Mouse (Mus musculus): ENCODE results near the gene Skiv2l. TPM values are rescaled to one million over a fixed set of nuclear protein-coding genes. Genes with fewer than 3 reads are reported as not detected.
A peak's percentile ranks its signal among the peaks of the same experiment; 100 is the strongest.
"Not testable (repeated sequence)": the region's sequence is repeated elsewhere in the genome, so short reads cannot be mapped to it uniquely, and the experiment has no call there.

Gene Skiv2l
- polyA plus RNA-seq, 1 experiment from 2014 or later, result 54.1 TPM

- H3K4me1 ChIP-seq (replicated peaks), result peaks cover 35% of the 10 kb centered on the region
- H3K4me2 ChIP-seq, result peak overlapping the region; percentile 93
- peak overlapping the region; percentile 87 for H3K27ac ChIP-seq
- peak; percentile 37 for ATAC-seq (ENCODE audit: low FRiP score)
- 42% methylated on average over 43 of the region's 43 CpGs for WGBS
- H3K9ac ChIP-seq, result peak overlapping the region; percentile 86
- H3K4me3 ChIP-seq, result peak overlapping the region; percentile 68
- H3K36me3 ChIP-seq, result peaks cover 55% of the 10 kb centered on the region
- H3K27me3 ChIP-seq, result no peaks in the 10 kb centered on the region
- no peaks in the 10 kb centered on the region for H3K9me3 ChIP-seq
These were observed 12.3 kb downstream of the Skiv2l start for GRCm38 (mm10) chr17:34837464-34838324.

- Histone ChIP-seq H3K4me1 (replicated peaks) (peaks cover 35% of the 10 kb centered on the region), H3K27me3 (no peaks in the 10 kb centered on the region), H3K36me3 (peaks cover 54% of the 10 kb centered on the region), H3K27ac (peak within 1 kb of the TSS; percentile 87), H3K4me2 (peak within 1 kb of the TSS; percentile 99), H3K9ac (peak within 1 kb of the TSS; percentile 86), H3K4me3 (peak within 1 kb of the TSS; percentile 68), H3K9me3 (no peaks in the 10 kb centered on the region)
- ATAC-seq (ENCODE audit: low FRiP score), result peak; percentile 90
- under 1% methylated on average over 40 of the region's 40 CpGs for WGBS
These were observed 13.2 kb downstream of the Skiv2l start, which contains the start of the genes Stk19 and Dxo for GRCm38 (mm10) chr17:34836856-34837221. Gene Stk19, minus strand, starts transcription at chr17:34836945. Gene Dxo, plus strand, starts transcription at chr17:34837019.

GRCm38 (mm10) chr17:34836155-34836855, 13.7 kb downstream of the Skiv2l start:
- WGBS, result 3% methylated on average over 48 of the region's 48 CpGs

GRCm38 (mm10) chr17:34830776-34831175, 19.2 kb downstream of the Skiv2l start:
- peaks cover 74% of the 10 kb centered on the region for H3K36me3 ChIP-seq
- 100% methylated on average over 1 of the region's 1 CpGs for WGBS
- H3K27me3 ChIP-seq; H3K4me2 ChIP-seq; H3K9ac ChIP-seq; ATAC-seq (ENCODE audit: low FRiP score); H3K4me3 ChIP-seq; H3K27ac ChIP-seq; H3K9me3 ChIP-seq; H3K4me1 ChIP-seq (replicated peaks): not testable (repeated sequence)

More at GRCm38 (mm10) chr17:34836155-34836855, 13.7 kb downstream of the Skiv2l start:
- Histone ChIP-seq H3K9ac (peak overlapping the region; percentile 86), H3K36me3 (peaks cover 52% of the 10 kb centered on the region), H3K4me3 (peak overlapping the region; percentile 68), H3K27me3 (no peaks in the 10 kb centered on the region), H3K4me1 (replicated peaks) (peaks cover 35% of the 10 kb centered on the region), H3K27ac (peak overlapping the region; percentile 87), H3K9me3 (no peaks in the 10 kb centered on the region), H3K4me2 (peak overlapping the region; percentile 99)
- ATAC-seq (ENCODE audit: low FRiP score), result peak; percentile 86

DNA sequence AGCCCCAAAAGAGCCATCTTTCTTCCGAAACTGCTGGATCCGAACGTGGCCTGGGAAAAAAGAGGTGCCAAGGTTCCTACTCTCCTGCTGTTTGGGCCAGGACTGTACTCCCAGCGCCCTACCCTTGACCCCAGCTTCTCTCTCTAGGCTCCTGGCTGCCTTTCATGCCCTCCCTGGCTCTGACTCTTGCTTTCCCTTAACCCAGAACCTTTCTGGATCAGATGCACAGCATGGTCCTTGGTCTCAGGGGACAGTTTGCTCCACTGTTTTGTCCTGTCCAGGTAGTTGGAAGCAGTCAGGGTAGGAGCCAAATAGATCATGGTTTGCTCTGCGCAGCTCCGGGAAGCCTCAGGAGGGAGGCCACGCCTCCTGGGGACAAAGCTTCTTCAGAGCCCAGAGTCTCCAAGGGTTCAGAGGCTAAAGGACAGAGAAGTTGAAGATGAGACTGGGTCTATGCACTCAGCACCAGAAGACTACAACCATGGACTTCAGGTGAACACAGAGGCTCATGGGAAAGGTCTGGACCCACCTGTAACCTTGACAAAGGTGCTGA, 35.1 kb downstream of the Skiv2l start:
- Histone ChIP-seq H3K27me3 (no peaks in the 10 kb centered on the region), H3K4me3 (no peak overlapping the region), H3K4me2 (no peak overlapping the region), H3K27ac (no peak overlapping the region), H3K9me3 (no peaks in the 10 kb centered on the region), H3K36me3 (no peaks in the 10 kb centered on the region), H3K4me1 (replicated peaks) (no peaks in the 10 kb centered on the region), H3K9ac (no peak overlapping the region)
- 80% methylated on average over 7 of the region's 7 CpGs for WGBS
- no peak for ATAC-seq (ENCODE audit: low FRiP score)

GRCm38 (mm10) chr17:34813747-34814146, 36.3 kb downstream of the Skiv2l start:
- H3K4me1 ChIP-seq (replicated peaks); H3K4me3 ChIP-seq; H3K9me3 ChIP-seq; H3K4me2 ChIP-seq; H3K27me3 ChIP-seq; ATAC-seq (ENCODE audit: low FRiP score); H3K36me3 ChIP-seq; H3K27ac ChIP-seq; H3K9ac ChIP-seq: not testable (repeated sequence)
- WGBS, result 55% methylated on average over 12 of the region's 12 CpGs

DNA sequence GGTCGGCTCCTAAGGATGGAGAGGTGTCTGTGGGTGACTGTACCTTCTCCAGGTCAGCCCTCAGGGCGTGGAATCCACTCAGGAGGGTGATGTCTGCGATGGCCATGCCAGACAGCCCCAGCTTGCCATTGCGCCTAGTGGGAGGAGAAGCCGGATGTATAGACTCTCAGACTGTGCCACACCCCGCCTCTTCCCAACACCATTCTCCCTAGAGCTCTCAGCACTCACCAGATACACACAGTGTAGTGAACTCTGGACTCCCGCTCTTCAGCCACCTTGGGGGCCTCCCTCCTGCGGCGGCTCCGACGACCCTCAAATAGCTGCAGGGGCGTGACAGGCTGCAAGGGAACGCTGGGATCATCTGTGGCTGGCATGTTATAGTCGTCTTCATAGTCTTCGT, 38.7 kb downstream of the Skiv2l start:
- no peak overlapping the region for H3K4me2 ChIP-seq
- no peak overlapping the region for H3K27ac ChIP-seq
- no peaks in the 10 kb centered on the region for H3K9me3 ChIP-seq
- 78% methylated on average over 15 of the region's 15 CpGs for WGBS
- no peaks in the 10 kb centered on the region for H3K27me3 ChIP-seq
- no peak for ATAC-seq (ENCODE audit: low FRiP score)
- H3K4me1 ChIP-seq (replicated peaks), result no peaks in the 10 kb centered on the region
- no peak overlapping the region for H3K4me3 ChIP-seq
- peak overlapping the region; percentile 13; the same call in 1 of the 2 replicates for H3K9ac ChIP-seq
- H3K36me3 ChIP-seq, result no peaks in the 10 kb centered on the region

- not testable (repeated sequence) for ATAC-seq (ENCODE audit: low FRiP score); H3K27me3 ChIP-seq; H3K27ac ChIP-seq; H3K36me3 ChIP-seq; H3K4me3 ChIP-seq; H3K9me3 ChIP-seq; H3K9ac ChIP-seq; H3K4me1 ChIP-seq (replicated peaks); H3K4me2 ChIP-seq
- WGBS, result 84% methylated on average over 8 of the region's 8 CpGs
These were observed 39.2 kb downstream of the Skiv2l start for GRCm38 (mm10) chr17:34810811-34811210.

GRCm38 (mm10) chr17:34810411-34810810, 39.6 kb downstream of the Skiv2l start:
- WGBS, result 91% methylated on average over 5 of the region's 5 CpGs
- H3K4me1 ChIP-seq (replicated peaks), result not testable (repeated sequence)

DNA sequence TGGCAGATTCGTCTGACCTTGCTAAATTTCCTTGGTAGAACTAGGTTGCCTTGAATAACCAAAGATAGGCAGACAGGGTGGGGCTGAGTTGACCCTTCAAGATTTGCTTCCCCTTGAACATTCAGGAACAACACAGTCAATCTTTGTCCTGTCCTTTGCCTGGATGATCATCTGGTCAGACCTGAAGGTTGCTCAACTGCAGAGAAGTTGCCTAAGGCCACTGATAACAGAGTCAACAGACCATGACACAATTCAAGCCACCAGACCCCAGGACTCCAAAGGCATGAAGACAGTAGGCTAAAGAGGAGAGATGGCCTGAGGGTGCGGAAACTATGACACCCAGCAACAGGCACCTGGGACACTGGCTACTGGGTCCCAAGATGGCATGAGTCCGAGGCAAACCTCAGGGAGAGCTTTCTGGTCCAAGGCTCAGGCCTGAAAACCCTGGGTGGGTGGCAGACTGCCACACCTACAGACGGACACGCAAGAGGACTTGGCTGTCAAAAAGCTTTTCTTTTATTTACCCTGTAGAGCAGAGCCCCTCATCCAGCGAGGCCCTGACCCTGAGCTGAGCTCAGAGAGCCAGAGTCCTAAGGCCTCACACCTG, 41.3 kb downstream of the Skiv2l start:
- H3K27me3 ChIP-seq, result no peaks in the 10 kb centered on the region
- ATAC-seq (ENCODE audit: low FRiP score), result no peak
- no peaks in the 10 kb centered on the region for H3K4me1 ChIP-seq (replicated peaks)
- 88% methylated on average over 6 of the region's 6 CpGs for WGBS
- peaks cover 7% of the 10 kb centered on the region; the same call in 1 of the 2 replicates for H3K9me3 ChIP-seq
- H3K4me2 ChIP-seq, result no peak overlapping the region
- H3K4me3 ChIP-seq, result no peak overlapping the region
- H3K9ac ChIP-seq, result no peak overlapping the region
- H3K36me3 ChIP-seq, result no peaks in the 10 kb centered on the region
- H3K27ac ChIP-seq, result no peak overlapping the region

More at GRCm38 (mm10) chr17:34810411-34810810, 39.6 kb downstream of the Skiv2l start:
- not testable (repeated sequence) for H3K9me3 ChIP-seq; H3K36me3 ChIP-seq; ATAC-seq (ENCODE audit: low FRiP score); H3K9ac ChIP-seq; H3K27me3 ChIP-seq; H3K27ac ChIP-seq; H3K4me2 ChIP-seq; H3K4me3 ChIP-seq

GRCm38 (mm10) chr17:34807176-34807575, 42.8 kb downstream of the Skiv2l start:
- Histone ChIP-seq H3K36me3 (no peaks in the 10 kb centered on the region), H3K9me3 (peaks cover 7% of the 10 kb centered on the region; the same call in 1 of the 2 replicates), H3K27ac (no peak overlapping the region), H3K4me2 (no peak overlapping the region), H3K9ac (no peak overlapping the region), H3K4me3 (no peak overlapping the region), H3K27me3 (no peaks in the 10 kb centered on the region), H3K4me1 (replicated peaks) (no peaks in the 10 kb centered on the region)
- no peak for ATAC-seq (ENCODE audit: low FRiP score)
- WGBS, result 70% methylated on average over 3 of the region's 3 CpGs
